Mouse (Mus musculus) liver, embryonic 14.5 days (tissue): ENCODE data around the gene Pccb. TPM values are rescaled to one million over a fixed set of nuclear protein-coding genes. Genes with fewer than 3 reads are reported as not detected.
A peak's percentile ranks its signal among the peaks of the same experiment; 100 is the strongest.

Experiments used
- ATAC-seq: fragments of 200-750 bp; cut with Nextera tagmentation; 2 replicates; pipeline ENCODE4 v1.8.0; 2017; ENCODE audit warnings: moderate number of reproducible peaks, mild to moderate bottlenecking, moderate library complexity; ENCODE audit not compliant: insufficient read depth
- DNase-seq, 3 experiments: peaks; one replicate each; pipeline ENCODE4 v3.0.0-alpha.2; 2012 to 2013; ENCODE audit warnings: low read depth in 3 of 3, low spot score in 3 of 3
- H3K27ac ChIP-seq: fragments of 300-500 bp; sonication (generic); 2 replicates; pipeline ENCODE4 v1.5.1; 2014; ENCODE audit warnings: moderate library complexity, mild to moderate bottlenecking, control low read depth, inconsistent platforms
- H3K27me3 ChIP-seq: fragments of 300-500 bp; sonication (generic); 2 replicates; pipeline ENCODE4 v1.6.1; 2014; ENCODE audit warnings: mild to moderate bottlenecking, low read length, moderate library complexity; ENCODE audit not compliant: control insufficient read depth, insufficient read depth
- H3K36me3 ChIP-seq: fragments of 300-500 bp; sonication (generic); replicated peaks from 2 replicates; pipeline ENCODE4 v1.6.1; 2014; ENCODE audit warnings: low read depth; ENCODE audit not compliant: control insufficient read depth, insufficient read depth
- H3K4me1 ChIP-seq, 2 experiments: fragments of 200-500 bp in 1 of 2; fragments of 300-500 bp in 1 of 2; sonication (generic) in 1 of 2; replicated peaks; 2 replicates each; pipeline ENCODE4 v1.6.1; 2012 to 2014; ENCODE audit warnings: antibody characterized with exemption in 1 of 2, inconsistent platforms in 1 of 2, low read length in 1 of 2; ENCODE audit not compliant: control insufficient read depth in 2 of 2, insufficient read depth in 2 of 2
- H3K4me2 ChIP-seq: fragments of 300-500 bp; sonication (generic); 2 replicates; pipeline ENCODE4 v1.6.1; 2014; ENCODE audit warnings: low read depth, mild to moderate bottlenecking, control low read depth, moderate library complexity
- H3K4me3 ChIP-seq, 2 experiments: fragments of 200-500 bp in 1 of 2; fragments of 300-500 bp in 1 of 2; sonication (generic) in 1 of 2; 2 replicates each; pipeline ENCODE4 v1.5.1; 2012 to 2014; ENCODE audit warnings: low read depth in 2 of 2, low read length in 2 of 2, mild to moderate bottlenecking in 2 of 2, control low read depth in 1 of 2, inconsistent platforms in 1 of 2, moderate library complexity in 1 of 2; ENCODE audit not compliant: insufficient read depth in 1 of 2
- H3K9ac ChIP-seq: fragments of 300-500 bp; sonication (generic); replicated peaks from 2 replicates; pipeline ENCODE4 v1.6.1; 2014; ENCODE audit warnings: mild to moderate bottlenecking, control low read depth, moderate library complexity
- H3K9me3 ChIP-seq: fragments of 300-500 bp; sonication (generic); 2 replicates; pipeline ENCODE4 v1.6.1; 2016; ENCODE audit warnings: low read length, mixed read lengths; ENCODE audit not compliant: control insufficient read depth
- CTCF ChIP-seq: IDR thresholded peaks from 2 replicates; pipeline ENCODE4 v1.5.1; 2016; ENCODE audit warnings: antibody characterized with exemption, low read depth, control low read depth
- EP300 ChIP-seq: IDR thresholded peaks from 2 replicates; pipeline ENCODE4 v1.6.1; 2016; ENCODE audit warnings: antibody characterized with exemption, low read depth
- WGBS: fragments of 180-500 bp; shearing (Covaris S2); extraction: QIAGEN DNeasy Blood & Tissue Kit; methylation state at CpG from one replicate; pipeline ENCODE4 v1.1.7; 2014; ENCODE audit not compliant: insufficient replicate concordance; 5-methylcytosine and 5-hydroxymethylcytosine counted together
- polyA plus RNA-seq, 2 experiments: library from polyadenylated mRNA; depleted of rRNA in 1 of 2; stranded (reverse) in 1 of 2; unstranded in 1 of 2; fragments of >200 nt; fragmentation: Nextera tagmentation in 1 of 2; extraction: Ambion mirVana in 1 of 2; gene quantifications; 2 replicates each; pipeline versions ENCODE4 v1.2.1 to v1.2.3; 2012 to 2014

Gene Pccb
- 12.8 and 15.7 TPM in 2 replicates for polyA plus RNA-seq (2012; rRNA removed)
- polyA plus RNA-seq (2014; fragmentation: Nextera tagmentation; extraction: Ambion mirVana), result 6.4 and 7.8 TPM in 2 replicates

DNA sequence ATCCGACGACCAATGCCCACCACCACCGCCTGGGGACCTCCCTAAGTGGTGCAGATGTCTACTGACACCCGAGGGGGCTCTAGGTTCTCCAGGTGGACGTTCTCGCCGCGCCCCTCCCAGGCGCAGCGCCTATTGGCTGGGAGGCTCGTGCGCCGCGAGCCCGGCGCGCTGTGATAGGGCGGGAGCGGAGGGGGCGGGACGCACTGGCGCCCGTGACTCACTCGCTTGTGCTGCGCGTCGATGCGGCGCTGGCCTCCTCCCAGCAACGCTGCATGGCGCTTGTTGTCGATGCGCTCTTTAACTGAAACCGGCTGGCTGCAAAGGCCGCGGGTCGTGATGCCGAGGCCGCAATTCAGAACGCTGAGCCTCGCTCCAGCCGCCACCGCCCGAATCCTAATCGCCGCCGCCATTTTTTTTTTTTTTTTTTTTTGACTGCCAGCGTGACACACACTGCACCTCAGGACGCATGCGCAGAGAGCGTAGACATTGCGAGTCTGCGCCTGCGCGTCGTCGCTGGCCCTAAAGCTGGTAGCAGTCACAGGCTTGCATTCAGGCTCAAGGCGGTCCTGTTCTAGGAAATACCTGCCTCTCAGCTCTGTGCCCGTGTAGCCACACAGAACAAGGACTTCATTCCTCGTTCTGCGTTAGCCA, at the start of gene Pccb:
Pccb (minus strand) TSS at position 451 of the 651 bp plus-strand sequence.
- H3K4me2 ChIP-seq, result peak within 1 kb of the TSS; percentile 90
- H3K9ac ChIP-seq, result peak within 1 kb of the TSS; percentile 84
- under 1% methylated on average over 60 of the region's 61 CpGs for WGBS
- no peaks in the 10 kb centered on the region for H3K36me3 ChIP-seq
- ATAC-seq, result peak; percentile 99
- TF ChIP-seq EP300, result no peak
- peak; percentile 36; the same call in 1 of the 2 replicates for TF ChIP-seq CTCF
- H3K27ac ChIP-seq, result peak within 1 kb of the TSS; percentile 71
- DNase-seq, result peak; percentile 92
- peaks cover 11 to 26% of the 10 kb centered on the region in 2 experiments for H3K4me1 ChIP-seq
- H3K9me3 ChIP-seq, result no peaks in the 10 kb centered on the region
- H3K4me3 ChIP-seq, result peak within 1 kb of the TSS; percentile 79 to 83
- no peaks in the 10 kb centered on the region for H3K27me3 ChIP-seq

DNA sequence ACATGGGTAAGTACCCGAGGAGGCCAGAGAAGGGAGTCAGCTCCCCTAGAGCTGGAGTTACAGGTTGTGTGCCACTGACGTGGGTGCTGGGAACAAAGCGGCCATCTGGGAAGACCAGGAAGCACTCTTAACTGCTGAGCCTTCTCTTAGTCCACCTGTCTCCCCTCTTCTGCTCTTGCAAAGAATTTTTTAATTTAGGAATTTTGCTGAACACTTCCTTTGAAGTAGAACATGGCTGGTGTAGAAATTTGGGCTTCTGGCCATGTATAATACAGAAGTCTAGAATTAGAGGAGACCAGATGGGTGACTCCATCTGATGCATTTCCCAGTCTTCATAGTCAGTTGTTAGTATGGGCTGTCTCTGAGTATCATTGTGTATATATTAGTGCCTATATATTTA, 49.0 kb upstream of the Pccb start:
- no peak overlapping the region for H3K4me3 ChIP-seq
- H3K4me1 ChIP-seq, result peaks cover 14% of the 10 kb centered on the region in 2 experiments
- peaks cover 2% of the 10 kb centered on the region; the same call in 1 of the 2 replicates for H3K36me3 ChIP-seq
- no peak for TF ChIP-seq CTCF
- TF ChIP-seq EP300, result no peak
- H3K9ac ChIP-seq, result no peak overlapping the region
- no peaks in the 10 kb centered on the region for H3K9me3 ChIP-seq
- DNase-seq (no peak), ATAC-seq (no peak)
- H3K4me2 ChIP-seq, result no peak overlapping the region
- H3K27me3 ChIP-seq, result no peaks in the 10 kb centered on the region
- WGBS, result 72% methylated on average over 3 of the region's 3 CpGs
- no peak overlapping the region for H3K27ac ChIP-seq

DNA sequence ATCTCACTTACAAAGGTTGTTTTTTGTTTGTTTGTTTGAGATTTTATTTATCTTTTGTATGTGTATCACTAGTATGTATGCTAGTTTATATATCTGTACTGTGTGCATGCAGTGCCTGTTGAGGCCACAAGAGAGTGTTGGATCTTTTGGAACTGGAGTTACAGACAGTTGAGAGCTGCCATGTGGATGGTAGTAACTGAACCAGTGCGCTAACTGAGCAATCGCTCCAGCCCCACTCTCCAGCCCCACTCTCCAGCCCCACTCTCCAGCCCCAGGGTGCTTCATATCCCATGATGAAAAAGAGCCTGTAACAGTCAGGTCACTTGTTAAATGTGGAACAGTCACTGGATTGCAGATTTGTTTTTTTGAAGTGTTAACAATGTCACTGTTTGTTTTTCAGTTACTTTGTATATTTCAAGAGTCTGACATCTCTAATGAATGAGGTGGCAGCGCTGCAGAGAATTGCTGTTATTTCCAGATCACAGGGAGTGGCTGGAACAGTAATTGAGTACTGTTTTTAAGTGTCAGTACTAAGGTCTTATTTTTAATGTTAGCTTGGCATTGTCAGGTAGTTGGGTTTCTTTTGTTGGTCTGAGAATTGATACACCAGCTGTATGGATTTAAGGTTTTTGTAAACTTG, 45.5 kb upstream of the Pccb start:
- Histone ChIP-seq H3K27me3 (no peaks in the 10 kb centered on the region), H3K4me3 (no peak overlapping the region), H3K27ac (no peak overlapping the region), H3K4me2 (no peak overlapping the region), H3K36me3 (peaks cover 5% of the 10 kb centered on the region; the same call in 1 of the 2 replicates), H3K4me1 (peaks cover 23 to 24% of the 10 kb centered on the region in 2 experiments), H3K9me3 (no peaks in the 10 kb centered on the region), H3K9ac (no peak overlapping the region)
- ATAC-seq, result no peak
- DNase-seq, result no peak
- TF ChIP-seq EP300, result no peak
- peak; percentile 34; the same call in 1 of the 2 replicates for TF ChIP-seq CTCF
- WGBS, result 72% methylated on average over 3 of the region's 3 CpGs

DNA sequence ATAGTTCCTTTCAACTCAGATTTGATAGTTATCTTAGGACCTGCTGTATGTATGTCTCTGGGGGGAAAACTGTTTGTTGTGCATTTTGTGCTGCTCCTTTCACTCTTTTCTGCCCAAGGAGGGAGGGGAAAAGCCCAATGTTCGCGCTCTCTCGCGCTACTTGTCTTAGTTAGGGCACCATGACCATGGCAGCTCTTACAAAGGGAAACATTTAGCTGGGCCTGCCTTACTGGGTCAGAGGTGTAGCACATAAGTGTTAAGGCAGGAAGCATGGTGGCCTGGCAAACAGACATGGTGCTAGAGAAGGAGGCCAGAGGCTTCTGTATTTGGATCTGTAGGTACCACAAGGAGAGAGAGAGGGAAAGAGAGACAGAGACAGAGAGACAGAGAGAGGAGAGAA, 43.9 kb upstream of the Pccb start:
- WGBS, result 65% methylated on average over 4 of the region's 4 CpGs
- DNase-seq, result no peak
- H3K27ac ChIP-seq, result no peak overlapping the region; the same call in 1 of the 2 replicates
- peak overlapping the region; percentile 95 for H3K4me2 ChIP-seq
- peak overlapping the region; percentile 7 to 42 for H3K4me3 ChIP-seq
- peaks cover 21 to 24% of the 10 kb centered on the region in 2 experiments for H3K4me1 ChIP-seq
- no peaks in the 10 kb centered on the region for H3K27me3 ChIP-seq
- no peak for ATAC-seq
- H3K9me3 ChIP-seq, result no peaks in the 10 kb centered on the region
- H3K36me3 ChIP-seq, result peaks cover 5% of the 10 kb centered on the region; the same call in 1 of the 2 replicates
- no peak for TF ChIP-seq EP300
- no peak for TF ChIP-seq CTCF
- H3K9ac ChIP-seq, result peak overlapping the region; percentile 52

GRCm38 (mm10) chr9:101077486-101077885, 42.8 kb upstream of the Pccb start:
- Histone ChIP-seq H3K27ac (no peak overlapping the region), H3K9ac (peak overlapping the region; percentile 89), H3K36me3 (peaks cover 5% of the 10 kb centered on the region; the same call in 1 of the 2 replicates), H3K27me3 (no peaks in the 10 kb centered on the region), H3K9me3 (no peaks in the 10 kb centered on the region), H3K4me3 (peak overlapping the region; percentile 89 to 98), H3K4me2 (peak overlapping the region; percentile 95), H3K4me1 (peaks cover 21 to 24% of the 10 kb centered on the region in 2 experiments)
- DNase-seq (no peak), ATAC-seq (no peak)
- TF ChIP-seq EP300 (no peak), CTCF (no peak)
